Mouse (Mus musculus) heart, adult 2 months (tissue): ENCODE measurements around the gene Nkiras2.

ENCODE experiments used
- CTCF ChIP-seq: fragments of 200-600 bp; IDR thresholded peaks from 2 replicates; pipeline ENCODE4 v1.8.1; 2022; ENCODE audit warnings: antibody characterized with exemption, mild to moderate bottlenecking, moderate library complexity
- POLR2A ChIP-seq: fragments of 200-500 bp; IDR thresholded peaks from 2 replicates; pipeline ENCODE4 v1.6.1; 2011; ENCODE audit warnings: mild to moderate bottlenecking, low read depth, low read length, control low read depth; ENCODE audit not compliant: insufficient read depth

- TF ChIP-seq POLR2A: no peak
- TF ChIP-seq CTCF: no peak
Measured at GRCm38 (mm10) chr11:100592346-100593046, 26.5 kb upstream of the Nkiras2 start.
